Mouse (Mus musculus) CH12.LX (cell line): ENCODE data around the gene Cobl. TPM values are rescaled to one million over a fixed set of nuclear protein-coding genes. Genes with fewer than 3 reads are reported as not detected.

Experiments used
- DNase-seq: peaks from one replicate; pipeline ENCODE4 v3.0.0-alpha.2; 2013; ENCODE audit errors: extremely low read depth
- H3K27ac ChIP-seq: 2 replicates; pipeline ENCODE4 v1.5.1; 2012; ENCODE audit warnings: low read depth, mild to moderate bottlenecking, control low read depth, moderate library complexity; ENCODE audit not compliant: insufficient read depth
- H3K27me3 ChIP-seq: replicated peaks from 2 replicates; pipeline ENCODE3; 2012; ENCODE audit warnings: inconsistent platforms
- H3K36me3 ChIP-seq, 2 experiments: replicated peaks in 1 of 2; 2 replicates each; pipeline versions ENCODE3 to v1.6.1; 2012; ENCODE audit warnings: inconsistent platforms in 1 of 2, low read length in 1 of 2, mild to moderate bottlenecking in 1 of 2, mixed read lengths in 1 of 2, moderate library complexity in 1 of 2; ENCODE audit not compliant: control insufficient read depth in 1 of 2, insufficient read depth in 1 of 2
- H3K4me1 ChIP-seq, 2 experiments: 2 replicates each; pipeline ENCODE4 v1.6.1; 2012; ENCODE audit warnings: inconsistent platforms in 1 of 2, moderate library complexity in 1 of 2; ENCODE audit not compliant: insufficient read depth in 2 of 2, control insufficient read depth in 1 of 2
- H3K4me2 ChIP-seq: 2 replicates; pipeline ENCODE4 v1.6.1; 2012; ENCODE audit warnings: low read depth, mild to moderate bottlenecking, control low read depth; ENCODE audit not compliant: poor library complexity, insufficient read depth, severe bottlenecking
- H3K4me3 ChIP-seq, 3 experiments: fragments of 150-350 bp in 1 of 3; sonication (generic) in 1 of 3; replicated peaks in 1 of 3; 2 replicates each; pipeline versions ENCODE3 to v1.5.1; 2011 to 2012; ENCODE audit warnings: low read depth in 2 of 3, low read length in 2 of 3, mild to moderate bottlenecking in 2 of 3, moderate library complexity in 2 of 3, control low read depth in 1 of 3, improper control_type of control experiment in 1 of 3, inconsistent platforms in 1 of 3, mixed read lengths in 1 of 3; ENCODE audit not compliant: poor library complexity in 1 of 3
- H3K79me2 ChIP-seq: replicated peaks from 2 replicates; pipeline ENCODE4 v1.6.1; 2012; ENCODE audit warnings: mild to moderate bottlenecking, moderate library complexity; ENCODE audit not compliant: control insufficient read depth, poor library complexity, insufficient read depth, severe bottlenecking; ENCODE audit errors: extremely low read depth
- H3K9ac ChIP-seq: 2 replicates; pipeline ENCODE4 v1.6.1; 2012; ENCODE audit warnings: low read depth, mild to moderate bottlenecking, control low read depth, moderate library complexity; ENCODE audit not compliant: insufficient read depth
- H3K9me3 ChIP-seq: replicated peaks from 2 replicates; pipeline ENCODE3; 2012; ENCODE audit warnings: low read length, inconsistent platforms, mixed read lengths
- CHD1 ChIP-seq: IDR thresholded peaks from 2 replicates; pipeline ENCODE4 v1.6.1; 2012; ENCODE audit warnings: low read depth, low read length, improper control_type of control experiment, inconsistent platforms
- E2F4 ChIP-seq: IDR thresholded peaks from 2 replicates; pipeline ENCODE4 v1.6.1; 2011; ENCODE audit warnings: low read depth, low read length, improper control_type of control experiment; ENCODE audit not compliant: insufficient replicate concordance
- ETS1 ChIP-seq: conservative IDR thresholded peaks from 2 replicates; pipeline ENCODE4 v1.6.1; 2012; ENCODE audit warnings: low read depth, mild to moderate bottlenecking, inconsistent platforms, low read length, improper control_type of control experiment, moderate library complexity
- HCFC1 ChIP-seq: IDR thresholded peaks from 2 replicates; pipeline ENCODE4 v1.6.1; 2012; ENCODE audit warnings: low read depth, mild to moderate bottlenecking, inconsistent platforms, low read length, improper control_type of control experiment
- IRF4 ChIP-seq: IDR thresholded peaks from 2 replicates; pipeline ENCODE4 v1.6.1; 2014; ENCODE audit warnings: low read depth, mild to moderate bottlenecking, inconsistent platforms, low read length, improper control_type of control experiment
- JUND ChIP-seq: conservative IDR thresholded peaks from 2 replicates; pipeline ENCODE4 v1.6.1; 2011; ENCODE audit warnings: low read depth, low read length, improper control_type of control experiment
- KAT2A ChIP-seq: IDR thresholded peaks from 2 replicates; pipeline ENCODE4 v1.6.1; 2012; ENCODE audit warnings: low read length, improper control_type of control experiment, inconsistent platforms; ENCODE audit not compliant: insufficient replicate concordance
- MAFK ChIP-seq: IDR thresholded peaks from 2 replicates; pipeline ENCODE4 v1.6.1; 2011; ENCODE audit warnings: low read length, improper control_type of control experiment; ENCODE audit not compliant: insufficient replicate concordance
- MAX ChIP-seq: IDR thresholded peaks from 2 replicates; pipeline ENCODE4 v1.6.1; 2011; ENCODE audit warnings: low read length, improper control_type of control experiment
- MAZ ChIP-seq: IDR thresholded peaks from 2 replicates; pipeline ENCODE4 v1.6.1; 2012; ENCODE audit warnings: low read depth, mild to moderate bottlenecking, inconsistent platforms, low read length, improper control_type of control experiment, moderate library complexity
- NELFE ChIP-seq: IDR thresholded peaks from 2 replicates; pipeline ENCODE4 v1.6.1; 2011; ENCODE audit warnings: low read depth, low read length, improper control_type of control experiment
- RAD21 ChIP-seq: IDR thresholded peaks from 2 replicates; pipeline ENCODE4 v1.6.1; 2011; ENCODE audit warnings: low read depth, mild to moderate bottlenecking, low read length, improper control_type of control experiment, moderate library complexity
- RCOR1 ChIP-seq: conservative IDR thresholded peaks from 2 replicates; pipeline ENCODE4 v1.6.1; 2012; ENCODE audit warnings: low read depth, mild to moderate bottlenecking, inconsistent platforms, low read length, improper control_type of control experiment
- TCF12 ChIP-seq: IDR thresholded peaks from 2 replicates; pipeline ENCODE4 v1.6.1; 2014; ENCODE audit warnings: low read depth, mild to moderate bottlenecking, inconsistent platforms, low read length, improper control_type of control experiment
- ZC3H11A ChIP-seq: IDR thresholded peaks from 2 replicates; pipeline ENCODE4 v1.6.1; 2012; ENCODE audit warnings: low read depth, mild to moderate bottlenecking, inconsistent platforms, low read length, improper control_type of control experiment
- ZKSCAN1 ChIP-seq: IDR thresholded peaks from 2 replicates; pipeline ENCODE4 v1.6.1; 2012; ENCODE audit warnings: low read depth, inconsistent platforms, low read length, improper control_type of control experiment, borderline replicate concordance
- ZMIZ1 ChIP-seq: IDR thresholded peaks from 2 replicates; pipeline ENCODE4 v1.6.1; 2012; ENCODE audit warnings: low read depth, mild to moderate bottlenecking, inconsistent platforms, low read length, improper control_type of control experiment
- dilution Hi-C: fragments of 300-500 bp; cut with MboI; formaldehyde crosslinking; loops from 2 replicates; pipeline ENCODE4 v1.14.3; 2020; ENCODE audit warnings: low sequenced_read_pairs; ENCODE audit not compliant: extremely low pct_unique_long_range_greater_than_20kb, extremely low pct_ligation_motif_present
- in situ Hi-C: fragments of 300-500 bp; cut with MboI; formaldehyde crosslinking; loops from 3 replicates; pipeline ENCODE4 v1.14.3; 2019; ENCODE audit warnings: low sequenced_read_pairs, low pct_ligation_motif_present, low pct_unique_long_range_greater_than_20kb, mixed read lengths
- polyA plus RNA-seq: library from polyadenylated mRNA; unstranded; fragments of >175 nt; gene quantifications from 2 replicates; pipeline ENCODE4 v1.2.1, GENCODE M21; 2012; ENCODE audit warnings: low read depth; ENCODE audit not compliant: insufficient read length
- total RNA-seq, 2 experiments: library from RNA; depleted of rRNA; stranded (reverse); fragments of 300-350 nt in 1 of 2; fragments of >200 nt in 1 of 2; gene quantifications; 2 replicates each; pipeline ENCODE4 v1.2.3; 2012 to 2014

The Cobl gene
- total and polyA plus RNA-seq, 3 experiments: 0.06 to 0.13 TPM; not detected in 1

DNA sequence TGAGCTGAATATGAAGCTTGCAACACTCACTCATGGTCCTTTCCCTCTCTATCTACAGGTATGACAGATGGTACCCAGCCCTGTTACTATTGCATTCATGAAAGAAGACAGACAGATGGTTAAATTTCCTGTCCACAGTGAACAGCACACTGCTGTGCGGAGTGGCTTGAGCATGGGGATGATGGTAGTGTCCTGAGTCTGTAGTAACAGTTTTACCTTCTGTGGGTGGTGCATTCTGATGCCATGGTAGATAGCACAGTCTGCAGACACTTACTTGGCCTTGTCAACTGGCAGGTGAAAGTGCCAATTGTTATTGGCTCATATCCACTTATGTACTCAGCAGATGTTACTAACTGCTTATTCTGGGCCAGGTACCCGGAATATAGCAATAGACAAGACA is 273.4 kb downstream of the Cobl start:
- dilution Hi-C loops (no loop called here), in situ Hi-C loops (no loop called here)
- Histone ChIP-seq H3K9ac (no peak overlapping the region), H3K4me3 (no peak overlapping the region), H3K9me3 (no peaks in the 10 kb centered on the region), H3K79me2 (no peaks in the 10 kb centered on the region), H3K4me1 (peaks cover 0 to 16% of the 10 kb centered on the region in 2 experiments; a peak in 1 of 4 replicates), H3K4me2 (no peak overlapping the region), H3K36me3 (no peaks in the 10 kb centered on the region), H3K27ac (no peak overlapping the region), H3K27me3 (no peaks in the 10 kb centered on the region)
- no peak for DNase-seq
- TF ChIP-seq ZMIZ1 (no peak), CHD1 (no peak), NELFE (no peak), HCFC1 (no peak), ETS1 (no peak), TCF12 (no peak), MAZ (no peak), MAX (no peak), RAD21 (no peak), RCOR1 (no peak), JUND (no peak), MAFK (no peak), ZC3H11A (no peak), ZKSCAN1 (no peak), IRF4 (no peak)

GRCm38 (mm10) chr11:12190417-12190816 is 274.3 kb downstream of the Cobl start:
- Histone ChIP-seq H3K4me2 (no peak overlapping the region), H3K4me1 (peaks cover 0 to 16% of the 10 kb centered on the region in 2 experiments; a peak in 1 of 4 replicates), H3K4me3 (no peak overlapping the region), H3K79me2 (no peaks in the 10 kb centered on the region), H3K36me3 (no peaks in the 10 kb centered on the region), H3K27ac (no peak overlapping the region), H3K9me3 (no peaks in the 10 kb centered on the region), H3K27me3 (no peaks in the 10 kb centered on the region), H3K9ac (no peak overlapping the region)
- in situ Hi-C loops: no loop called here
- TF ChIP-seq KAT2A (no peak), E2F4 (no peak)
- dilution Hi-C loops: no loop called here
- DNase-seq: no peak
